Mouse (Mus musculus) erythroblast, embryonic 14.5 days (primary cell): ENCODE results near the gene Adcy2.

ENCODE experiments used
- GATA1 ChIP-seq: IDR thresholded peaks from 2 replicates; pipeline ENCODE4 v1.6.1; 2012; ENCODE audit warnings: low read length, inconsistent platforms, mixed read lengths
- TAL1 ChIP-seq: IDR thresholded peaks from 3 replicates; pipeline ENCODE4 v1.6.1; 2012; ENCODE audit warnings: low read length, inconsistent platforms, mixed read lengths

GRCm38 (mm10) chr13:68820858-68821579 is 178.3 kb downstream of the Adcy2 start:
- TF ChIP-seq GATA1, result no peak
- no peak for TF ChIP-seq TAL1
